Mouse (Mus musculus) adrenal gland, postnatal 36 days (tissue): Measurements from ENCODE around the gene Hhat. TPM values are rescaled to one million over a fixed set of nuclear protein-coding genes. Genes with fewer than 3 reads are reported as not detected.
A peak's percentile ranks its signal among the peaks of the same experiment; 100 is the strongest.

ENCODE experiments used
- DNase-seq, 2 experiments: peaks; one replicate each; pipeline ENCODE4 v3.0.0; 2021; ENCODE audit warnings: mixed read lengths in 1 of 2
- total RNA-seq, 2 experiments: library from RNA; stranded (reverse); gene quantifications; 2 replicates each; pipeline ENCODE4 v1.2.3; 2021

The Hhat gene
- total RNA-seq, 2 experiments from 2014 or later = 2.9 to 8.5 TPM

GRCm38 (mm10) chr1:192489908-192490825 lies 280.9 kb downstream of the Hhat start:
- DNase-seq = no peak

- no peak for DNase-seq
These were observed 283.5 kb downstream of the Hhat start for GRCm38 (mm10) chr1:192487571-192487970.

- DNase-seq = no peak
These were observed 286.0 kb downstream of the Hhat start for GRCm38 (mm10) chr1:192485030-192485429.

DNA sequence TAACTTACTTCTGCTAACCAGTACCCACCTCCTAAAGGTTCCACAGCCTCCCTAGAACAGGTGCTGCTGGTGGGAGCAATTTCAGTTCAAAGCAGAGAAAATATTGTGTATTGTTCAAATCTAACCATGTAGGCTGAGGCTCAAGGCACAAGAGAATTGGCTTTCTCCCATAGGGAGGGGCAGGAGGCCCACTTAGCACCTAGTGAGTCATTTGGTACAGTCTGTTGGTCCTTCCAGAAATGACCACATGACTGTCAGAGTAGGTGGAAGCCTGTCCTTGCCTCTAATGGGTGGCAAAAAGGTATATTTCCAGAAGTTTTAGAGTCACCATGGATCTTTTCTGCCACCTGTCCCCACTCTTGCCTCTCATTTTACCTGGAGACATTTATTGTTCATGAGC lies 289.6 kb downstream of the Hhat start:
- DNase-seq = no peak

DNA sequence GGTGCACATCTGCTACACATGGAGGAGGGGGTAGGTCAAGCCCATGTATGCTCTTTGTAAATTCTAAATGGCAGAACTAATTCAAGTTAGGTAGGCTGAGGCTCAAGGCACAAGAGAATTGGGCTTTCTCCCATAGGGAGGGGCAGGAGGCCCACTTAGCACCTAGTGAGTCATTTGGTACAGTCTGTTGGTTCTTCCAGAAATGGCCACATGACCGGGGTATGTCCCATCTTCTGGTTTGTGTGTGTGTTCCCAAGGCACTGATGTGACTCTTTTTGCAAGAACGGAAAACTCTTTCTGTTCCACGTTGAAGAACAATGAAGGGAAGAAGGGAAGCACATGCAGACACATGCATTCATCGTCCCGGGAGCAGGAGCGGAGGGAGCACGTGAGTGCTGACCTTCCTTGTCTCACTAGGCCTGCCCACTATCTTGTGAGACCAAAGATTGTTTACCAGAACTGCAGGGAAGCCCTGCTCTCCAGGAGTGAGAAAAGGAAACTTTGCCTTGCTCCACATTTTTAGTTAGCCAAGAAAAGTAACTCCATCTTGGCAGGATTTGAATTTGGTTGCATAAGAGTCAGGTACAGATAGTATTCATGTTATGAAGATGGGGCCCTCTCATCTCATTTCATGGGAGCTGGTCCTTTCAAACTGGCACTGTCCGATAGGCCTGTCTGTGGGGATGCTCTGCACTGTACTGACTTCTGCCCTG lies 290.8 kb downstream of the Hhat start:
- no peak for DNase-seq

DNA sequence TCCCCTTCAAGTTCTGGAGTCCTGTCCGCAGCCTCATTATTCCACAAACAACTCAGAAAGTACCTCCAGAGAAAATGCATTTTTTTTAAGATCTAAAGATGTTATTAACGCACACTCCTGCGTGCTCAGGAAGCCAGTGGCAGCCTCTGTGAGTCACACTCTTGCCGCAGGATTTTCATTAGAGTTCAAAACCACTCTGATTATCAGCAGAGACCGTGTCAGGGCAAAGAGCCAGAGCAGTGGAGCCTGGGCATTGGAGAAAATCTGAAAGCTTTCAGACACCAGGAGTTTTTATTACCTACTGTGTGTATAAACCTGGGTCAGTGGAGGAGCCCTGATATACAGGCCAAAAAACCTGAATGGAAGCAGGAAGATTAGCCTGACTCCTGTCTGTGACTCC lies 292.8 kb downstream of the Hhat start:
- DNase-seq = no peak

- no peak for DNase-seq
These were observed 293.5 kb downstream of the Hhat start for GRCm38 (mm10) chr1:192477556-192477955.

DNA sequence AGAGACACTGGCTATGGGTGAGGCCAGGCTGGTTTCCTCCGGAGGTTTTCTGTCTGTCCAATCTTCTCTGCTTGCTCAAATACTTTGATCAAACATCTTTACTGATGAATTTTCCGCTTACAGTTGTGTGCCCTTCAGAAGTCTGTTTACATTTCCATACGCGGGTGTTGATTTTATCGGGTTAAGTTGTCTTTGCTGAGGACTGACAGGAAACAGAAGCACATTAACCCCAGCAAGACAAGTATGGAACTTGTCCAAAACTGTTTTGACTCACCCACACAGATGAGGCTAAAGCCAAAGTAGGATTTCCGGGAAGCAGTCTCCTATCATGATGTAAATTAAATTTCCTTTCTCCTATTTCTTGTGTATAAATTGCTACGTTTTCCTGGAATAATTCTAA lies 294.3 kb downstream of the Hhat start:
- DNase-seq = no peak

DNA sequence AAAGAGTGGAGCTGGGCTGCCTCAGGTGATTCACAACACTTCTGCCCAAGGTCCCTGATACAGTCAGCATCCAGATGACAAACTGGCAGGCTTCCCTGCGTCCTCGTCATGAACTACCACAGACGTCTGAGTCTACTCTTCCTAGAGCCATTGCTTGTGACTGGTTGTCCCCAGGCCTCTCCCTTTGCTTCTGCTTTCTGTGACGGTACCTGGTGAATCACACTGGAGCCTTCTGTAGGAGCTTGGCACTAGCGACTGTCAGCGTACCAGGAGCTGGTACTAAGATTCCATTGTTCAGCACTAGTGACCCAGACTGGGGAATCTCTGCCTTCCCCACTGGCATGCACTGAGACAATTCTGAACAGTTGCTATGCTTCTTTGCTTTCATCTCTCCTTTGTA lies 297.9 kb downstream of the Hhat start:
- DNase-seq = peak in 1 of 2 experiments; percentile 13

GRCm38 (mm10) chr1:192472366-192472765 lies 298.7 kb downstream of the Hhat start:
- no peak for DNase-seq

DNA sequence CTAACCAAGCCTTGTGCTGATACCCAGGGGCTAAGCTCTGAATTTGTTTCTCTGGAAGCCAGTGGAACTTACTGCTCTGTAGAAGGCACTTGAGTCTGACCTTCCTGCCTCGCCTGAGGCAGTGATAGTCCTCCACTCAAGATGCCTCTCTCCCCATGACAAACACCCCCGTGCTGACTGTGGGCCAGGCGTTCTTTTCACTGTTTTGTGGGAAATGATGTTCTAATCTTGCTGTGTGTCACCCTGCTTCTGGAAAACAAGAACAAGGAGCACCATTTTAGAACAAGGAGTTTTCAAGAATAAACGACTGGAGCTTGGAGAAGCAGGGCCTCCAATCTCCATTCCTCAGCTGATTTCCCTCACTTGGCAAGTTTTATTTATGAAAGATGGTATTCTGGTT lies 307.3 kb downstream of the Hhat start:
- no peak for DNase-seq

DNA sequence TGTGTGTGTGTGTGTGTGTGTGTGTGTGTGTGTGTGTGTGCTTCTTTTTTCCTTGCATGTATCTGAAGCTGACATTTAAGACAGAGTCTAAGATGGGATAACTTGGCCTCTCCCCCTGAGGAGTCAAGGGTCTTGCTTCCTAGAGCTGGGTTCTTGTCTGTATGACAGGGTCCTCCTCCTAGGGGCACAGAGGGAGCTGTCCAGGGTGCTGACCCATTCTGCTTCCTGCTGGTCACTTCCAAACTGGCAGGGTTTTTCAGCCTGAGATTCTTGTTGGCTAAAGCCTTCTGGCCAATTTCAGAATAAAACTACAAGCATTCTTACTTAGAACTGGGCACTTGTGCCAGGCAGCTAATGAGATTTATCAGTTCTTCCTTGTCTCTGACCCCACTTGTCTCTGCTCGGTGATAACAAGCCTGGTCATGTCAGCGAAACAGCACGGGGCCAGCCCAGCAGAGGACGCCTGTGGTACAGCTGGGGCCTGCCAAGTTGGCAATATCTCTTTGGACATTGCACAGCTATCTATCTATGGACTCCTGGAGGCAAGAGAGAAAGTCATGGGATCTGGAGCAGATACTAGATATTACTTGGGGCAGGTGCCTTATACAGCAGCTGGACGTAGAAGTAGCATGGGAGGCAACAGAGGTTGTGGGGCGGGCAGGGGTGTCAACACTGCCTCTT lies 313.4 kb downstream of the Hhat start:
- peak; percentile 42 to 50 for DNase-seq

DNA sequence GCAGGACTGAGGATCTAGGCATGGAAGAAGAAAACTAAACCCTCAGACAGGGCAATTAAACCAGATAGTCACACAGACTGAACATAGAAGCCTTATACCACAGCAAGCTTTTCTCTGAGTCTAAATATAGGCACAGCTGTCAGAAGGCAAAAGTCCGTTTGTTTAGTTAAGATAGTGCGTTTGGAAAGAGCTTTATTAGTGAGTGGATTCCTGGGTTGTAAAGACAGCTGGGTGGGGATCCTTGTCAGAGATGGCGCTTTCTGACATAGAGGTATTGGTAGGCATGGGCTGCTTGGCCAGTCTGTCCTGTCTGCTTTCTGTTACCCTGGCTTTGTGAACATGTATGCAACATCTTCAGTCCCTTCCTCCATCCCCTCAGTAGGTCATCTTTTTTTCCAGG lies 314.0 kb downstream of the Hhat start:
- no peak for DNase-seq

GRCm38 (mm10) chr1:192454981-192455380 lies 316.0 kb downstream of the Hhat start:
- DNase-seq = no peak

GRCm38 (mm10) chr1:192454501-192454900 lies 316.5 kb downstream of the Hhat start:
- DNase-seq = no peak

GRCm38 (mm10) chr1:192451722-192452121 lies 319.3 kb downstream of the Hhat start:
- no peak for DNase-seq

DNA sequence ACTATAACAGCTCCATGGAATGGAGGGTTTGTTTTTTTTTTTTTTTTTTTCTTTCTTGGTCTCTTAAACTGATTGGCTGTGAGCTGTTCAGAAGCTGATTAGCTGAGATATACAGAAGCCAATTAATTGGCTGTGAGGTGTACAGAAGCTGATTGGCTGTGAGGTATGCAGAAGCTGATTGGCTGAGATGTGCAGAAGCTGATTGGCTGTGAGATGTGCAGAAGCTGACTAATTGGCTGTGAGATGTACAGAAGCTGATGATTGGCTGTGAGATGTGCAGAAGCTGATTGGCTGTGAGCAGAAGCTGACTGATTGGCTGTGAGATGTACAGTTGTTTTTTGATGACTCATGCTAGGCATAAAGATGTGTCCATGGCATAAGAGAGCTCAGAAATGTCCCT lies 320.6 kb downstream of the Hhat start:
- DNase-seq = no peak

DNA sequence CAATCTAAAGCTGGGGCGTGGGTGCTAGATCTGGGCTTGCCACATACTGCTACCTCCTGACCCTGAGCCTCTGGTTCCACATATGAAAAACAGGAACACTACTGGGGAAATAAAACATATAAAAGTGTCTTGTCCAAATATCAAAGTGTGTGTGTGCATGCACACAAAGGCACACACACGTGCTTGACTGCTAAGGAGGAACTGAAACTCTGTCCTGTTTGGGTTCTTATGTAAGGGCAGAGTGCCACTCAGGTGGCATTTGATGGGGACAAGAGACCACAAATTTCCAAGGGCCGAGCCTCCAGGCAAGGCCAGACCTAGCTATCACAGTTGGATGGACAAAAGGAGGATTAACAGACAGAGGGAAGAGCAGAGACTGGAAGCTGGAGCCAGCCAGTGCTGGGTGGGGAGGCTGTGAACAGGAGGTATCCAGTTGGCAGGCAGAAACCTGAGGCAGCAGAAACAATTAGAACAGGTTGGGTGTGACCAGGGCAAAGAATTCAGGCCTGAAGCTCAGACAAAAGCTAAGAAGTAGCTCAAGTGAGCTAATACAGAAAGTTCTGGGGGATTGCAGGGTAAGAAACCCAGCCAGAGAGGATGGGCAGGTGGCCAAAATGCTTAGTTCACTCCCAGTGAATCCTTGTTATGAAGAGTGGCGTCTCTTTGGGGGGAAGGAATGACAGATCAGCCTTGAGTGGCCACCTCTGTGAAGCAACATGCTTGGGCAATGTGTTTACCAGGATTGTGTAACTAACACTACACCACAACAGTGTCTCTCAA lies 321.3 kb downstream of the Hhat start:
- peak; percentile 6 to 28 for DNase-seq

DNA sequence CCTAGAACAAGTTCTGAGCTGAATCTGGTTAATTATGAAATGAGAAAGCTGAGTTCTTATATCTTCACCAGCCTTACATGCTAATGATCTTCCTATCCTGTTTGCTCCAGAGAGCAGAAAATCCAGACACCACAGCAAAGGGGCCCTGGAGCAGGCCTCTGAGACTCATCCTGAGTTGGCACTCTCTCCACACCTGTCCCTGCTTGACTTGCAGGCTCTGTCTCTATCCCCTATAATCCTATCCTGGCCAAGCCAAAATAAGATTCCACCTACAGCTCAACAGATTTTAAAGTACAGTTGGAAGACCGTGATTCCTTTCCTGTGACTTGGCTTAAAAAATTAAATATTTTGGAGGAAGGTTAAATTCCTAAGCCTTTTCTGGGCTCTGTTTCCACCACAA lies 322.5 kb downstream of the Hhat start:
- no peak for DNase-seq

DNA sequence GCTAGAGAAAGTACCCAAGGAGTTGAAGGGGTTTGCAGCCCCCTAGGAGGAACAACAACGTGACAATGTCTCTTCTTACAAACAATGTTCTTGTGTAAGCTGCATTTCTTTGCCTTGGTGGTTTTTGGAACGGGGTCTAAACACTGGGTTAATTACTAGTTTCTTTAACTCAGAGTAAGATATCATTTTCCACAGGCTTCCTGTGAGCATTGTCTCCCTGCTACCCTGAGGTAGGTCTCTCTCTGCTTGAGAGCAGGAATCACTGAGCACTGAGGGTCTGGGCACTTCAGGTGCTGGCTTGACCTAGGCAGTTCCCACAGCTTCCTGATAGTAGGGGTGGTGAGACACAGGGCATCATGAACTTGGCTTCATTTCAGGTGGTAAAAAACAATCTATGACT lies 323.4 kb downstream of the Hhat start:
- DNase-seq = no peak
